Mouse (Mus musculus) forebrain, embryonic 14.5 days (tissue): ENCODE results near the gene Pak1ip1. TPM values are rescaled to one million over a fixed set of nuclear protein-coding genes. Genes with fewer than 3 reads are reported as not detected.
A peak's percentile ranks its signal among the peaks of the same experiment; 100 is the strongest.

ENCODE experiments used
- ATAC-seq: fragments of 200-750 bp; cut with Nextera tagmentation; 2 replicates; pipeline ENCODE4 v1.8.0; 2017; ENCODE audit warnings: mild to moderate bottlenecking, moderate library complexity
- DNase-seq: peaks from one replicate; pipeline ENCODE4 v3.0.0-alpha.2; 2015; ENCODE audit warnings: low spot score
- H3K27ac ChIP-seq: fragments of 300-500 bp; sonication (generic); 2 replicates; pipeline ENCODE4 v1.5.1; 2014; ENCODE audit warnings: low read depth, mild to moderate bottlenecking, control low read depth, low read length, moderate library complexity
- H3K27me3 ChIP-seq: fragments of 300-500 bp; sonication (generic); replicated peaks from 2 replicates; pipeline ENCODE4 v1.6.1; 2014; ENCODE audit warnings: low read length, control low read depth, mixed read lengths; ENCODE audit not compliant: control insufficient read depth, insufficient read depth
- H3K36me3 ChIP-seq: fragments of 300-500 bp; sonication (generic); 2 replicates; pipeline ENCODE4 v1.6.1; 2014; ENCODE audit warnings: low read length, control low read depth; ENCODE audit not compliant: control insufficient read depth, insufficient read depth
- H3K4me1 ChIP-seq: fragments of 300-500 bp; sonication (generic); 2 replicates; pipeline ENCODE4 v1.6.1; 2014; ENCODE audit warnings: antibody characterized with exemption, low read length, control low read depth; ENCODE audit not compliant: control insufficient read depth, insufficient read depth
- H3K4me2 ChIP-seq: fragments of 300-500 bp; sonication (generic); 2 replicates; pipeline ENCODE4 v1.6.1; 2014; ENCODE audit warnings: mild to moderate bottlenecking, control low read depth, low read length
- H3K4me3 ChIP-seq: fragments of 300-500 bp; sonication (generic); 2 replicates; pipeline ENCODE4 v1.5.1; 2014; ENCODE audit warnings: low read depth, low read length, control low read depth
- H3K9ac ChIP-seq: fragments of 300-500 bp; sonication (generic); 2 replicates; pipeline ENCODE4 v1.6.1; 2014; ENCODE audit warnings: mild to moderate bottlenecking, low read length, control low read depth, moderate library complexity
- H3K9me3 ChIP-seq: fragments of 300-500 bp; sonication (generic); replicated peaks from 2 replicates; pipeline ENCODE4 v1.6.1; 2016; ENCODE audit warnings: low read length, control low read depth, mixed read lengths; ENCODE audit not compliant: control insufficient read depth
- WGBS: fragments of 180-500 bp; shearing (Covaris S2); extraction: QIAGEN DNeasy Blood & Tissue Kit; methylation state at CpG from one replicate; pipeline ENCODE4 v1.1.7; 2014; 5-methylcytosine and 5-hydroxymethylcytosine counted together
- polyA plus RNA-seq: library from polyadenylated mRNA; unstranded; fragments of >200 nt; fragmentation: Nextera tagmentation; extraction: Ambion mirVana; gene quantifications from 2 replicates; pipeline ENCODE4 v1.2.1, GENCODE M21; 2014

Gene Pak1ip1
- polyA plus RNA-seq, 1 experiment from 2014 or later: 86.7 TPM

- Histone ChIP-seq H3K36me3 (peaks cover 36% of the 10 kb centered on the region), H3K27me3 (no peaks in the 10 kb centered on the region), H3K27ac (no peak overlapping the region), H3K4me2 (0 out of 2 replicates have a peak overlapping the region, but pooled peaks have one; percentile 75), H3K9me3 (no peaks in the 10 kb centered on the region), H3K4me1 (peaks cover 10% of the 10 kb centered on the region; the same call in 1 of the 2 replicates), H3K9ac (no peak overlapping the region; the same call in 1 of the 2 replicates), H3K4me3 (no peak overlapping the region)
- ATAC-seq (no peak), DNase-seq (no peak)
- 82% methylated on average over 4 of the region's 4 CpGs for WGBS
These were observed 17.0 kb downstream of the Pak1ip1 start for GRCm38 (mm10) chr13:41017832-41018231.

DNA sequence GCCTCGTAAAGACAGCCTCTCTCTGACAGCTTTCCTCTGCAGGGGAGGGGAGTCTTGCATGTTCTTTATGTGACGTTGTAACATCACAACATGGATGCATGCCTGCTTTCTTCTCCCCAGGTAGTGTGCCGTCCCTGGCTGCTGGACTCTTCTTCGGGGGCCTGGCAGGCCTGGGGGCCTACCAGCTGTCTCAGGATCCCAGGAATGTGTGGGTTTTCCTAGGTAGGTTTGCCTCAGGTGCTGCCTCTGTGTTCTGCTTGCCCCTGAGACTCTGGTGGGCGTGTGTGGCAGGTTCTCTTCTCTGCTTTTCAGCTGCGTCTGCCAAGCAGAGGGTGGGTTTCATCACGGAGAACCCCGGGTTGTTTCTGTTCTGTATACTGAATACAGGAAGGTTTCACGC is 17.4 kb downstream of the Pak1ip1 start:
- WGBS: 90% methylated on average over 9 of the region's 9 CpGs
- Histone ChIP-seq H3K4me3 (no peak overlapping the region), H3K27ac (no peak overlapping the region), H3K4me1 (peaks cover 10% of the 10 kb centered on the region; the same call in 1 of the 2 replicates), H3K4me2 (no peak overlapping the region), H3K27me3 (no peaks in the 10 kb centered on the region), H3K9ac (no peak overlapping the region; the same call in 1 of the 2 replicates), H3K9me3 (no peaks in the 10 kb centered on the region), H3K36me3 (peaks cover 32% of the 10 kb centered on the region)
- no peak for DNase-seq
- no peak for ATAC-seq

- peaks cover 10% of the 10 kb centered on the region; the same call in 1 of the 2 replicates for H3K4me1 ChIP-seq
- no peak overlapping the region for H3K4me2 ChIP-seq
- H3K4me3 ChIP-seq: no peak overlapping the region
- 94% methylated on average over 13 of the region's 13 CpGs for WGBS
- no peaks in the 10 kb centered on the region for H3K9me3 ChIP-seq
- DNase-seq (no peak), ATAC-seq (no peak)
- H3K27ac ChIP-seq: no peak overlapping the region
- H3K9ac ChIP-seq: no peak overlapping the region
- peaks cover 29% of the 10 kb centered on the region for H3K36me3 ChIP-seq
- no peaks in the 10 kb centered on the region for H3K27me3 ChIP-seq
These were observed 18.2 kb downstream of the Pak1ip1 start for GRCm38 (mm10) chr13:41018756-41019591.

- 77% methylated on average over 7 of the region's 7 CpGs for WGBS
- H3K4me1 ChIP-seq: peaks cover 10% of the 10 kb centered on the region; the same call in 1 of the 2 replicates
These were observed 19.7 kb downstream of the Pak1ip1 start for GRCm38 (mm10) chr13:41020494-41020893.

GRCm38 (mm10) chr13:41021607-41022006 is 20.8 kb downstream of the Pak1ip1 start:
- H3K36me3 ChIP-seq: peaks cover 24% of the 10 kb centered on the region
- ATAC-seq: no peak

More at GRCm38 (mm10) chr13:41020494-41020893, 19.7 kb downstream of the Pak1ip1 start:
- no peak for ATAC-seq
- Histone ChIP-seq H3K27ac (no peak overlapping the region), H3K9ac (no peak overlapping the region), H3K36me3 (peaks cover 24% of the 10 kb centered on the region), H3K27me3 (no peaks in the 10 kb centered on the region), H3K9me3 (no peaks in the 10 kb centered on the region), H3K4me3 (no peak overlapping the region), H3K4me2 (no peak overlapping the region)
- DNase-seq: no peak

DNA sequence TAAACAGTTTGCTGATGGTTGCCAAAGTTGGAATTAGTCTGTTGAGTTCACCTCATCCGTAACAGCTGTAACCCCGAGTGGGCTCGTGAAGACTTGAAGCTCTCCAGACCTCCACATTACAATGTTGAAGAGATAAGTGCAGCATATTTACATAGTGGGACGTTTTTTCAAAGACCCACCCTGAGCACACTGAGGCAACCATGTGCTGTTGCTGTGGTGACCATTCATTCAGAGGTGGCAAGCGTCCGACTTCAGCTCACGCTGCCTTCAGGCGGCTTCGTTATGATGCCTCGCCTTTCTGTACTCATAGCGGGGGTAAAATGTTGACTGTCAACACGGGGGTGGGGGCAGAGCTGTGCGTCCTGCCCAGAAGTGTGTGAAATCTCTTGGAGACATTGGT is 21.3 kb downstream of the Pak1ip1 start:
- WGBS: 71% methylated on average over 13 of the region's 13 CpGs
- ATAC-seq: no peak

More at GRCm38 (mm10) chr13:41021607-41022006, 20.8 kb downstream of the Pak1ip1 start:
- Histone ChIP-seq H3K9me3 (no peaks in the 10 kb centered on the region), H3K4me1 (peaks cover 6% of the 10 kb centered on the region; the same call in 1 of the 2 replicates), H3K4me3 (no peak overlapping the region), H3K4me2 (no peak overlapping the region), H3K27me3 (no peaks in the 10 kb centered on the region), H3K27ac (no peak overlapping the region), H3K9ac (no peak overlapping the region)
- 89% methylated on average over 6 of the region's 6 CpGs for WGBS
- DNase-seq: no peak

DNA sequence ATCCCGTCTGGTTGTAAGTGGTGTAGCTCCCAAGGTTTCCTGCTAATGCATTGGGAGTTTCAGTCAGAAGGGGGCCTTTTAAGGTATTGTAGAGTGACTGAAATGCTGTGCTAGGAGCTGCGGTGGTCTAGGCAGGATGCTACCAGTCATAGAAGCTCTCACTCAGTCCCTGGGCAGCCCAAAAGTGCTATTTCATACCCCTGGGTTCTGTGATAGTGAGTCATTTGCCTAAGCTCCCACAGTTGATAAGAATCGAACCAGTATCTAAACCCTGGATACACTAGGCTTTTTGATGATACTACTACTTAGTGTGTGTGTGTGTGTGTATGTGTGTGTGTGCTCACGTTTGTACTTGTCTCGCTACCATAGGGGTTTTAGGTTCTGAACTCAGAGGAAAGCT is 29.3 kb downstream of the Pak1ip1 start:
- no peak overlapping the region for H3K4me2 ChIP-seq
- 86% methylated on average over 5 of the region's 5 CpGs for WGBS
- no peak overlapping the region for H3K4me3 ChIP-seq
- H3K36me3 ChIP-seq: no peaks in the 10 kb centered on the region
- no peak overlapping the region for H3K9ac ChIP-seq
- H3K27ac ChIP-seq: no peak overlapping the region
- H3K27me3 ChIP-seq: no peaks in the 10 kb centered on the region
- ATAC-seq: no peak
- no peak for DNase-seq
- H3K4me1 ChIP-seq: no peaks in the 10 kb centered on the region
- H3K9me3 ChIP-seq: no peaks in the 10 kb centered on the region

More for the DNA sequence above, 21.3 kb downstream of the Pak1ip1 start:
- H3K4me1 ChIP-seq: peaks cover 2% of the 10 kb centered on the region; the same call in 1 of the 2 replicates
- no peaks in the 10 kb centered on the region for H3K9me3 ChIP-seq
- H3K27me3 ChIP-seq: no peaks in the 10 kb centered on the region
- no peak overlapping the region for H3K4me2 ChIP-seq
- no peak for DNase-seq
- H3K27ac ChIP-seq: no peak overlapping the region
- no peak overlapping the region for H3K9ac ChIP-seq
- H3K4me3 ChIP-seq: no peak overlapping the region
- peaks cover 24% of the 10 kb centered on the region for H3K36me3 ChIP-seq

GRCm38 (mm10) chr13:41042511-41042910 is 41.7 kb downstream of the Pak1ip1 start:
- Histone ChIP-seq H3K4me3 (no peak overlapping the region), H3K4me1 (no peaks in the 10 kb centered on the region), H3K9me3 (no peaks in the 10 kb centered on the region), H3K4me2 (no peak overlapping the region), H3K27me3 (no peaks in the 10 kb centered on the region), H3K36me3 (no peaks in the 10 kb centered on the region), H3K27ac (no peak overlapping the region), H3K9ac (no peak overlapping the region)
- WGBS: 96% methylated on average over 4 of the region's 4 CpGs
- DNase-seq: no peak
- ATAC-seq: no peak

- DNase-seq: no peak
- no peak overlapping the region for H3K4me3 ChIP-seq
- no peak overlapping the region for H3K9ac ChIP-seq
- no peaks in the 10 kb centered on the region for H3K36me3 ChIP-seq
- H3K4me1 ChIP-seq: no peaks in the 10 kb centered on the region
- WGBS: 93% methylated on average over 8 of the region's 8 CpGs
- H3K27me3 ChIP-seq: no peaks in the 10 kb centered on the region; the same call in 1 of the 2 replicates
- no peak overlapping the region for H3K27ac ChIP-seq
- ATAC-seq: no peak
- H3K4me2 ChIP-seq: no peak overlapping the region
- H3K9me3 ChIP-seq: no peaks in the 10 kb centered on the region
These were observed 45.1 kb downstream of the Pak1ip1 start for GRCm38 (mm10) chr13:41045901-41046300.
